Mouse (Mus musculus): ENCODE results near the gene Thada. TPM values are rescaled to one million over a fixed set of nuclear protein-coding genes. Genes with fewer than 3 reads are reported as not detected.

Thada gene
- polyA plus RNA-seq, 1 experiment from 2014 or later: 7.6 TPM

- no peak overlapping the region for H3K4me2 ChIP-seq
- ATAC-seq (ENCODE audit: low FRiP score) (peak; percentile 69; the same call in 1 of the 2 replicates), DNase-seq (ENCODE audit: low spot score, missing footprints) (peak; percentile 89)
- 48% methylated on average over 15 of the region's 15 CpGs for WGBS
- no peaks in the 10 kb centered on the region for H3K27me3 ChIP-seq (ENCODE audit: control insufficient read depth, insufficient read depth, low read length)
- H3K9me3 ChIP-seq (ENCODE audit: control insufficient read depth, low read length): no peaks in the 10 kb centered on the region
- H3K4me3 ChIP-seq (ENCODE audit: low read depth, low read length): no peak overlapping the region
- peaks cover 4% of the 10 kb centered on the region; the same call in 1 of the 2 replicates for H3K4me1 ChIP-seq (ENCODE audit: control insufficient read depth, insufficient read depth, low read length)
- H3K9ac ChIP-seq (ENCODE audit: low read length): no peak overlapping the region
- no peaks in the 10 kb centered on the region for H3K36me3 ChIP-seq (ENCODE audit: control insufficient read depth, insufficient read depth, low read length)
- no peak overlapping the region for H3K27ac ChIP-seq (ENCODE audit: low read depth, low read length)
These were observed 14.7 kb upstream of the Thada start for GRCm38 (mm10) chr17:84480464-84481355.

GRCm38 (mm10) chr17:84478276-84478675 lies 12.3 kb upstream of the Thada start:
- 78% methylated on average over 4 of the region's 4 CpGs for WGBS

GRCm38 (mm10) chr17:84477176-84477575 lies 11.2 kb upstream of the Thada start:
- Histone ChIP-seq H3K27ac (ENCODE audit: low read depth, low read length) (no peak overlapping the region), H3K4me3 (ENCODE audit: low read depth, low read length) (no peak overlapping the region), H3K36me3 (ENCODE audit: control insufficient read depth, insufficient read depth, low read length) (no peaks in the 10 kb centered on the region), H3K4me1 (ENCODE audit: control insufficient read depth, insufficient read depth, low read length) (peaks cover 4% of the 10 kb centered on the region; the same call in 1 of the 2 replicates), H3K9ac (ENCODE audit: low read length) (no peak overlapping the region), H3K27me3 (ENCODE audit: control insufficient read depth, insufficient read depth, low read length) (no peaks in the 10 kb centered on the region), H3K9me3 (ENCODE audit: control insufficient read depth, low read length) (no peaks in the 10 kb centered on the region), H3K4me2 (no peak overlapping the region)
- DNase-seq (ENCODE audit: low spot score, missing footprints) (no peak), ATAC-seq (ENCODE audit: low FRiP score) (no peak)
- 87% methylated on average over 5 of the region's 5 CpGs for WGBS

More at GRCm38 (mm10) chr17:84478276-84478675, 12.3 kb upstream of the Thada start:
- H3K4me2 ChIP-seq: no peak overlapping the region
- H3K9me3 ChIP-seq (ENCODE audit: control insufficient read depth, low read length): no peaks in the 10 kb centered on the region
- H3K9ac ChIP-seq (ENCODE audit: low read length): no peak overlapping the region
- H3K4me3 ChIP-seq (ENCODE audit: low read depth, low read length): no peak overlapping the region
- H3K4me1 ChIP-seq (ENCODE audit: control insufficient read depth, insufficient read depth, low read length): peaks cover 4% of the 10 kb centered on the region; the same call in 1 of the 2 replicates
- no peak overlapping the region for H3K27ac ChIP-seq (ENCODE audit: low read depth, low read length)
- ATAC-seq (ENCODE audit: low FRiP score): no peak
- H3K27me3 ChIP-seq (ENCODE audit: control insufficient read depth, insufficient read depth, low read length): no peaks in the 10 kb centered on the region
- no peaks in the 10 kb centered on the region for H3K36me3 ChIP-seq (ENCODE audit: control insufficient read depth, insufficient read depth, low read length)
- peak; percentile 33 for DNase-seq (ENCODE audit: low spot score, missing footprints)

- H3K4me2 ChIP-seq: no peak overlapping the region
- ATAC-seq (ENCODE audit: low FRiP score): no peak
- no peak overlapping the region for H3K27ac ChIP-seq (ENCODE audit: low read depth, low read length)
- H3K4me3 ChIP-seq (ENCODE audit: low read depth, low read length): no peak overlapping the region
- 60% methylated on average over 4 of the region's 4 CpGs for WGBS
- H3K27me3 ChIP-seq (ENCODE audit: control insufficient read depth, insufficient read depth, low read length): no peaks in the 10 kb centered on the region
- H3K9me3 ChIP-seq (ENCODE audit: control insufficient read depth, low read length): no peaks in the 10 kb centered on the region
- H3K9ac ChIP-seq (ENCODE audit: low read length): no peak overlapping the region
- no peaks in the 10 kb centered on the region for H3K36me3 ChIP-seq (ENCODE audit: control insufficient read depth, insufficient read depth, low read length)
- no peaks in the 10 kb centered on the region for H3K4me1 ChIP-seq (ENCODE audit: control insufficient read depth, insufficient read depth, low read length)
- DNase-seq (ENCODE audit: low spot score, missing footprints): no peak
These were observed 8.3 kb upstream of the Thada start for GRCm38 (mm10) chr17:84474312-84474711.

- Histone ChIP-seq H3K4me1 (ENCODE audit: control insufficient read depth, insufficient read depth, low read length) (no peaks in the 10 kb centered on the region), H3K27ac (ENCODE audit: low read depth, low read length) (no peak overlapping the region), H3K9me3 (ENCODE audit: control insufficient read depth, low read length) (no peaks in the 10 kb centered on the region), H3K9ac (ENCODE audit: low read length) (no peak overlapping the region), H3K36me3 (ENCODE audit: control insufficient read depth, insufficient read depth, low read length) (peaks cover 17% of the 10 kb centered on the region; the same call in 1 of the 2 replicates), H3K4me3 (ENCODE audit: low read depth, low read length) (no peak overlapping the region), H3K27me3 (ENCODE audit: control insufficient read depth, insufficient read depth, low read length) (no peaks in the 10 kb centered on the region), H3K4me2 (no peak overlapping the region)
- 86% methylated on average over 4 of the region's 4 CpGs for WGBS
- ATAC-seq (ENCODE audit: low FRiP score) (no peak), DNase-seq (ENCODE audit: low spot score, missing footprints) (no peak)
These were observed 31.0 kb downstream of the Thada start for GRCm38 (mm10) chr17:84435012-84435411.

- no peak for ATAC-seq (ENCODE audit: low FRiP score)
- Histone ChIP-seq H3K4me3 (ENCODE audit: low read depth, low read length) (no peak overlapping the region), H3K4me1 (ENCODE audit: control insufficient read depth, insufficient read depth, low read length) (no peaks in the 10 kb centered on the region), H3K4me2 (no peak overlapping the region), H3K27me3 (ENCODE audit: control insufficient read depth, insufficient read depth, low read length) (no peaks in the 10 kb centered on the region), H3K9me3 (ENCODE audit: control insufficient read depth, low read length) (no peaks in the 10 kb centered on the region), H3K9ac (ENCODE audit: low read length) (no peak overlapping the region), H3K27ac (ENCODE audit: low read depth, low read length) (no peak overlapping the region), H3K36me3 (ENCODE audit: control insufficient read depth, insufficient read depth, low read length) (peaks cover 13% of the 10 kb centered on the region; the same call in 1 of the 2 replicates)
- no peak for DNase-seq (ENCODE audit: low spot score, missing footprints)
These were observed 31.8 kb downstream of the Thada start for GRCm38 (mm10) chr17:84434233-84434632.

- Histone ChIP-seq H3K9ac (ENCODE audit: low read length) (no peak overlapping the region), H3K27ac (ENCODE audit: low read depth, low read length) (no peak overlapping the region), H3K4me2 (no peak overlapping the region), H3K36me3 (ENCODE audit: control insufficient read depth, insufficient read depth, low read length) (peaks cover 11% of the 10 kb centered on the region; the same call in 1 of the 2 replicates), H3K27me3 (ENCODE audit: control insufficient read depth, insufficient read depth, low read length) (no peaks in the 10 kb centered on the region), H3K4me3 (ENCODE audit: low read depth, low read length) (no peak overlapping the region), H3K4me1 (ENCODE audit: control insufficient read depth, insufficient read depth, low read length) (no peaks in the 10 kb centered on the region), H3K9me3 (ENCODE audit: control insufficient read depth, low read length) (no peaks in the 10 kb centered on the region)
- ATAC-seq (ENCODE audit: low FRiP score) (no peak), DNase-seq (ENCODE audit: low spot score, missing footprints) (no peak)
- 85% methylated on average over 5 of the region's 5 CpGs for WGBS
These were observed 34.0 kb downstream of the Thada start for GRCm38 (mm10) chr17:84431991-84432390.

GRCm38 (mm10) chr17:84424258-84424657 lies 41.7 kb downstream of the Thada start:
- no peaks in the 10 kb centered on the region for H3K4me1 ChIP-seq (ENCODE audit: control insufficient read depth, insufficient read depth, low read length)
- no peaks in the 10 kb centered on the region for H3K9me3 ChIP-seq (ENCODE audit: control insufficient read depth, low read length)
- H3K27me3 ChIP-seq (ENCODE audit: control insufficient read depth, insufficient read depth, low read length): no peaks in the 10 kb centered on the region
- H3K27ac ChIP-seq (ENCODE audit: low read depth, low read length): no peak overlapping the region
- DNase-seq (ENCODE audit: low spot score, missing footprints) (no peak), ATAC-seq (ENCODE audit: low FRiP score) (no peak)
- 88% methylated on average over 1 of the region's 1 CpGs for WGBS
- no peak overlapping the region for H3K4me3 ChIP-seq (ENCODE audit: low read depth, low read length)
- H3K9ac ChIP-seq (ENCODE audit: low read length): no peak overlapping the region
- H3K4me2 ChIP-seq: no peak overlapping the region
- H3K36me3 ChIP-seq (ENCODE audit: control insufficient read depth, insufficient read depth, low read length): peaks cover 11% of the 10 kb centered on the region

GRCm38 (mm10) chr17:84422916-84423315 lies 43.1 kb downstream of the Thada start:
- no peak overlapping the region for H3K4me3 ChIP-seq (ENCODE audit: low read depth, low read length)
- no peaks in the 10 kb centered on the region for H3K27me3 ChIP-seq (ENCODE audit: control insufficient read depth, insufficient read depth, low read length)
- no peak overlapping the region for H3K4me2 ChIP-seq
- H3K4me1 ChIP-seq (ENCODE audit: control insufficient read depth, insufficient read depth, low read length): no peaks in the 10 kb centered on the region
- DNase-seq (ENCODE audit: low spot score, missing footprints) (no peak), ATAC-seq (ENCODE audit: low FRiP score) (no peak)
- peaks cover 11% of the 10 kb centered on the region for H3K36me3 ChIP-seq (ENCODE audit: control insufficient read depth, insufficient read depth, low read length)
- WGBS: 88% methylated on average over 8 of the region's 8 CpGs
- H3K27ac ChIP-seq (ENCODE audit: low read depth, low read length): no peak overlapping the region
- no peaks in the 10 kb centered on the region for H3K9me3 ChIP-seq (ENCODE audit: control insufficient read depth, low read length)
- H3K9ac ChIP-seq (ENCODE audit: low read length): no peak overlapping the region

Measured in midbrain, embryonic 11.5 days (tissue).